Mouse (Mus musculus): ENCODE results near the gene Fxyd1. TPM values are rescaled to one million over a fixed set of nuclear protein-coding genes. Genes with fewer than 3 reads are reported as not detected.

Gene Fxyd1
- total RNA-seq, 2 experiments from 2014 or later, result 62.6 to 118 TPM

- DNase-seq (ENCODE audit: low spot score in 2 of 2), result peak in 1 of 2 experiments; percentile 34
Observed at GRCm38 (mm10) chr7:31053882-31054447, 3.0 kb downstream of the Fxyd1 start.

GRCm38 (mm10) chr7:31052636-31053434 lies 4.2 kb downstream of the Fxyd1 start:
- DNase-seq (ENCODE audit: low spot score in 2 of 2), result peak; percentile 69 to 73

- DNase-seq (ENCODE audit: low spot score in 2 of 2), result no peak
Observed at GRCm38 (mm10) chr7:31052251-31052635, 4.8 kb downstream of the Fxyd1 start.

GRCm38 (mm10) chr7:31051321-31052021 lies 5.5 kb downstream of the Fxyd1 start, which contains the start of gene Fxyd7:
Gene Fxyd7, minus strand, starts transcription at chr7:31051467.
- DNase-seq (ENCODE audit: low spot score in 2 of 2), result peak in 1 of 2 experiments; percentile 25

GRCm38 (mm10) chr7:31050921-31051320 lies 6.1 kb downstream of the Fxyd1 start:
- peak in 1 of 2 experiments; percentile 40 for DNase-seq (ENCODE audit: low spot score in 2 of 2)

- no peak for DNase-seq (ENCODE audit: low spot score in 2 of 2)
Observed at GRCm38 (mm10) chr7:31050487-31050886, 6.5 kb downstream of the Fxyd1 start.

GRCm38 (mm10) chr7:31049846-31050281 lies 7.1 kb downstream of the Fxyd1 start:
- peak; percentile 51 to 68 for DNase-seq (ENCODE audit: low spot score in 2 of 2)

- DNase-seq (ENCODE audit: low spot score in 2 of 2), result peak in 1 of 2 experiments; percentile 44
Observed at GRCm38 (mm10) chr7:31049135-31049845, 7.7 kb downstream of the Fxyd1 start.

GRCm38 (mm10) chr7:31042431-31042910 lies 14.5 kb downstream of the Fxyd1 start, which contains the start of gene Fxyd5:
Gene Fxyd5, minus strand, starts transcription at chr7:31042481.
- DNase-seq (ENCODE audit: low spot score in 2 of 2), result no peak

- no peak for DNase-seq (ENCODE audit: low spot score in 2 of 2)
Observed at GRCm38 (mm10) chr7:31041662-31042315, 15.2 kb downstream of the Fxyd1 start.

- DNase-seq (ENCODE audit: low spot score in 2 of 2), result no peak
Observed at GRCm38 (mm10) chr7:31041023-31041407, 16.0 kb downstream of the Fxyd1 start.

- no peak for DNase-seq (ENCODE audit: low spot score in 2 of 2)
Observed at GRCm38 (mm10) chr7:31040281-31041022, 16.5 kb downstream of the Fxyd1 start.

- DNase-seq (ENCODE audit: low spot score in 2 of 2), result no peak
Observed at GRCm38 (mm10) chr7:31039011-31039410, 18.0 kb downstream of the Fxyd1 start.

- no peak for DNase-seq (ENCODE audit: low spot score in 2 of 2)
Observed at GRCm38 (mm10) chr7:31037675-31038074, 19.3 kb downstream of the Fxyd1 start.

GRCm38 (mm10) chr7:31036917-31037316 lies 20.1 kb downstream of the Fxyd1 start:
- DNase-seq (ENCODE audit: low spot score in 2 of 2), result no peak

- DNase-seq (ENCODE audit: low spot score in 2 of 2), result no peak
Observed at GRCm38 (mm10) chr7:31035291-31035690, 21.7 kb downstream of the Fxyd1 start.

- no peak for DNase-seq (ENCODE audit: low spot score in 2 of 2)
Observed at GRCm38 (mm10) chr7:31034789-31035188, 22.2 kb downstream of the Fxyd1 start.

GRCm38 (mm10) chr7:31033409-31034165 lies 23.4 kb downstream of the Fxyd1 start:
- DNase-seq (ENCODE audit: low spot score in 2 of 2), result no peak

- no peak for DNase-seq (ENCODE audit: low spot score in 2 of 2)
Observed at GRCm38 (mm10) chr7:31031731-31032130, 25.3 kb downstream of the Fxyd1 start.

Measured in layer of hippocampus, postnatal 14 days (tissue).